Comparison of ENCODE assay signal across 15 mouse cellular contexts in the genomic region with DNA sequence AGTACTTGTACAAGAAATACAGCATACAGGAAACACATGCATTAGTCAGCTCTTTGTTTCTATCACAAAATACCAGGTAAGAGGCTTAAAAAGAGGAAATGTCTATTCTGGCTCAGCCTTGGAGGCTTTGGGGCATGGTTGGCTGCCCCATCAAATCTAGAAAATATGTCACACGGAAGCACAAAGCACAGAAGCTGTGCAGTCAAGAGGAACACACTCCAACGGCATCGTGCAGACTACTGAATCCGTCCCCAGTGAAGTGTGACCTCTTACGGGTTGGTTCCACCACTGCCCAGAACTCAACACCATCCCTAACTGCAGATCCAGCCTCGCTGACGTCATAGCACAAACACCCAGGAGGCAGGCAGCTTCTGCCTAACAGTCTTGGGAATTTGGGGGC. TPM values are rescaled to one million over a fixed set of nuclear protein-coding genes. Genes with fewer than 3 reads are reported as not detected.
DNase-seq lines count a peak whose midpoint lies in the region; ATAC-seq and TF ChIP-seq lines count a peak whose summit lies in the region.
"Had no signal": no experiment of that assay in that cellular context is flagged by ENCODE, and none has a peak within 500 bp of the region (broad histone marks: within the 10 kb centered on the region; RNA-seq: fewer than 3 reads in every experiment).

No protein-coding gene starts in this region.

- H3K36me3 ChIP-seq in kidney, adult 2 months (ENCODE audit: control insufficient read depth, insufficient read depth, low read length): no peaks in the 10 kb centered on the region; the same call in 1 of the 2 replicates
- H3K36me3 ChIP-seq in stomach, postnatal 0 days (ENCODE audit: control insufficient read depth, insufficient read depth, low read length): no peaks in the 10 kb centered on the region

- H3K4me3 ChIP-seq in kidney, adult 2 months (ENCODE audit: insufficient read depth, low read depth, low read length): no peak overlapping the region
- no peak overlapping the region for H3K4me3 ChIP-seq in stomach, postnatal 0 days (ENCODE audit: low read depth, low read length)
- H3K4me3 ChIP-seq: heart, embryonic 12.5 days; limb, embryonic 12.5 days; myocyte had no signal

- TF ChIP-seq EP300 in stomach, postnatal 0 days (optimal IDR thresholded peaks at IDR 0.05): no peak

- no peaks in the 10 kb centered on the region for H3K4me1 ChIP-seq in kidney, adult 2 months (ENCODE audit: control insufficient read depth, insufficient read depth, low read length)
- no peaks in the 10 kb centered on the region for H3K4me1 ChIP-seq in stomach, postnatal 0 days (replicated peaks; ENCODE audit: control insufficient read depth, insufficient read depth)
- H3K4me1 ChIP-seq: limb, embryonic 12.5 days had no signal

- peak; percentile 38 for DNase-seq in kidney, adult 2 months
- no peak for DNase-seq in kidney, postnatal 10 days
- DNase-seq in retina, postnatal 1 day: peak; percentile 67
- DNase-seq in lung, postnatal 14 days: no peak
- DNase-seq in right cerebral cortex, postnatal 10 days (ENCODE audit: low spot score in 2 of 2): no peak
- no peak for DNase-seq in stomach, postnatal 0 days (ENCODE audit: low spot score)
- DNase-seq: adrenal gland, adult 8-10 months; cerebellum, adult 9-10 months; gastrocnemius, postnatal 25 days; layer of hippocampus, postnatal 36 days had no signal

- H3K9me3 ChIP-seq in stomach, postnatal 0 days (ENCODE audit: control insufficient read depth, low read length): no peaks in the 10 kb centered on the region
- H3K9me3 ChIP-seq: heart, embryonic 12.5 days; limb, embryonic 12.5 days had no signal

- peak; percentile 27 for ATAC-seq in CD4-positive, CD25-positive, alpha-beta regulatory T cell, adult 4 months
- ATAC-seq in hematopoietic stem cell, adult 5-6 weeks (replicated peaks in 1 of 2; ENCODE audit: insufficient read depth in 1 of 2, low FRiP score in 2 of 2, low TSS enrichment in 1 of 2, low read depth in 1 of 2, poor library complexity in 2 of 2, severe bottlenecking in 2 of 2): peak; percentile 17 to 22; a peak in 1 of 4 replicates
- ATAC-seq in stomach, postnatal 0 days (ENCODE audit: low FRiP score, low TSS enrichment): no peak

- H3K9ac ChIP-seq in stomach, postnatal 0 days (ENCODE audit: low read length): no peak overlapping the region
- H3K9ac ChIP-seq: heart, embryonic 12.5 days; limb, embryonic 12.5 days had no signal

- 29% methylated on average over 7 of the region's 7 CpGs for WGBS in kidney, adult 2 months
- 81% methylated on average over 7 of the region's 7 CpGs for WGBS in stomach, postnatal 0 days

- no peak for TF ChIP-seq CTCF in kidney, adult 2 months (conservative IDR thresholded peaks at IDR 0.05; ENCODE audit: insufficient read depth, insufficient read length, low read depth, low read length)
- TF ChIP-seq CTCF in stomach, postnatal 0 days (IDR thresholded peaks at IDR 0.05; ENCODE audit: low read depth): no peak

- H3K27me3 ChIP-seq in kidney, adult 2 months (replicated peaks; ENCODE audit: control insufficient read depth, insufficient read depth, low read length): no peaks in the 10 kb centered on the region
- no peaks in the 10 kb centered on the region for H3K27me3 ChIP-seq in stomach, postnatal 0 days (ENCODE audit: control insufficient read depth, insufficient read depth, low read length)
- H3K27me3 ChIP-seq: heart, embryonic 12.5 days; limb, embryonic 12.5 days had no signal

- no peak for TF ChIP-seq POLR2A in kidney, adult 2 months (IDR thresholded peaks at IDR 0.05; ENCODE audit: low read depth, low read length)

- no peak overlapping the region for H3K4me2 ChIP-seq in stomach, postnatal 0 days (replicated peaks; ENCODE audit: low read depth)
- H3K4me2 ChIP-seq: heart, embryonic 12.5 days; limb, embryonic 12.5 days had no signal

- no peak overlapping the region for H3K27ac ChIP-seq in kidney, adult 2 months (ENCODE audit: insufficient read depth, low read depth, low read length)
- H3K27ac ChIP-seq in stomach, postnatal 0 days (replicated peaks): no peak overlapping the region
- H3K27ac ChIP-seq: limb, embryonic 12.5 days had no signal

RNA-seq across cellular contexts. Expression of a gene that starts 53.9 kb away (rescaled TPM):
- 26.5 and 30.6 TPM in 2 replicates for polyA plus RNA-seq in kidney, adult 2 months (2012; rRNA removed)
- 100 to 1,000 TPM; 369 to 477 TPM for polyA plus RNA-seq in CD4-positive, CD25-positive, alpha-beta regulatory T cell, adult 4 months (2017; shearing (Covaris generic))
- total RNA-seq in hematopoietic stem cell, adult 5-6 weeks (2017): 94.8 and 117 TPM in 2 replicates
- polyA plus RNA-seq in stomach, postnatal 0 days (2015; fragmentation: Nextera tagmentation; extraction: Ambion mirVana): 30.6 and 32.3 TPM in 2 replicates

Comparison
In these comparisons a context has a peak if more than half of its experiments do, and no peak if none do; other contexts are left out.
1. DNase-seq: peak in kidney, adult 2 months (single experiment) and retina, postnatal 1 day (single experiment); none in kidney, postnatal 10 days (single experiment), lung, postnatal 14 days (single experiment), right cerebral cortex, postnatal 10 days (0 of 2) and stomach, postnatal 0 days (single experiment).
2. RNA of a gene that starts 53.9 kb away (polyA plus RNA-seq): 369 to 477 TPM in CD4-positive, CD25-positive, alpha-beta regulatory T cell, adult 4 months; 30.6 to 32.3 TPM in stomach, postnatal 0 days and 26.5 to 30.6 TPM in kidney, adult 2 months; every median in the first group is over 10 times any median in the second.